Mouse (Mus musculus) bone marrow, adult 2 months (tissue): ENCODE measurements around the gene Pdzk1.

Experiments
- CTCF ChIP-seq: fragments of 200-500 bp; IDR thresholded peaks from 2 replicates; pipeline ENCODE4 v1.5.1; 2011; ENCODE audit warnings: low read length, control low read depth; ENCODE audit not compliant: control insufficient read depth, insufficient read depth
- POLR2A ChIP-seq: fragments of 200-500 bp; IDR thresholded peaks from 2 replicates; pipeline ENCODE4 v1.6.1; 2011; ENCODE audit warnings: low read depth, mild to moderate bottlenecking, control low read depth, low read length, borderline replicate concordance; ENCODE audit not compliant: control insufficient read depth

- TF ChIP-seq POLR2A (no peak), CTCF (no peak)
These were observed 43.4 kb downstream of the Pdzk1 start for GRCm38 (mm10) chr3:96872501-96872900.
